Mouse (Mus musculus) small intestine, adult 2 months (tissue): ENCODE results near the gene Gm28047.

ENCODE experiments used
- CTCF ChIP-seq: fragments of 200-500 bp; IDR thresholded peaks from 2 replicates; pipeline ENCODE4 v1.5.1; 2012; ENCODE audit warnings: low read depth, mild to moderate bottlenecking, control low read depth, inconsistent platforms, low read length, moderate library complexity, mixed read lengths; ENCODE audit not compliant: insufficient replicate concordance, insufficient read length; ENCODE audit errors: extremely low read depth
- POLR2A ChIP-seq: fragments of 200-500 bp; IDR thresholded peaks from 2 replicates; pipeline ENCODE4 v1.6.1; 2012; ENCODE audit warnings: low read depth, mild to moderate bottlenecking, control low read depth, inconsistent platforms, low read length, moderate library complexity

GRCm38 (mm10) chr15:102616174-102616573 lies 8.7 kb downstream of the Gm28047 start:
- TF ChIP-seq POLR2A (no peak), CTCF (no peak)
